Mouse (Mus musculus) liver, embryonic 16.5 days (tissue): Measurements from ENCODE around the gene Kazn. TPM values are rescaled to one million over a fixed set of nuclear protein-coding genes. Genes with fewer than 3 reads are reported as not detected.

Experiments used
- ATAC-seq: fragments of 200-750 bp; cut with Nextera tagmentation; 2 replicates; pipeline ENCODE4 v1.8.0; 2017; ENCODE audit warnings: low read depth, mild to moderate bottlenecking, moderate number of reproducible peaks, moderate library complexity
- H3K27ac ChIP-seq: fragments of 300-500 bp; sonication (generic); 2 replicates; pipeline ENCODE4 v1.5.1; 2014; ENCODE audit warnings: mild to moderate bottlenecking, low read length
- H3K27me3 ChIP-seq: fragments of 300-500 bp; sonication (generic); 2 replicates; pipeline ENCODE4 v1.6.1; 2014; ENCODE audit warnings: low read depth, low read length, mixed read lengths; ENCODE audit not compliant: control insufficient read depth, insufficient read depth
- H3K36me3 ChIP-seq: fragments of 300-500 bp; sonication (generic); 2 replicates; pipeline ENCODE4 v1.6.1; 2014; ENCODE audit warnings: mild to moderate bottlenecking; ENCODE audit not compliant: control insufficient read depth, insufficient read depth
- H3K4me1 ChIP-seq: fragments of 300-500 bp; sonication (generic); 2 replicates; pipeline ENCODE4 v1.6.1; 2014; ENCODE audit warnings: low read depth, low read length, mixed read lengths; ENCODE audit not compliant: control insufficient read depth
- H3K4me2 ChIP-seq: fragments of 300-500 bp; sonication (generic); 2 replicates; pipeline ENCODE4 v1.6.1; 2014; ENCODE audit warnings: low read depth, low read length, mixed read lengths
- H3K4me3 ChIP-seq: fragments of 300-500 bp; sonication (generic); 2 replicates; pipeline ENCODE4 v1.5.1; 2014; ENCODE audit warnings: low read depth, mild to moderate bottlenecking, low read length
- H3K9ac ChIP-seq: fragments of 300-500 bp; sonication (generic); 2 replicates; pipeline ENCODE4 v1.6.1; 2014; ENCODE audit warnings: low read depth, low read length
- H3K9me3 ChIP-seq: fragments of 300-500 bp; sonication (generic); replicated peaks from 2 replicates; pipeline ENCODE4 v1.6.1; 2016; ENCODE audit warnings: low read length; ENCODE audit not compliant: control insufficient read depth
- WGBS: fragments of 180-500 bp; shearing (Covaris S2); extraction: QIAGEN DNeasy Blood & Tissue Kit; methylation state at CpG from one replicate; pipeline ENCODE4 v1.1.7; 2014; ENCODE audit not compliant: insufficient replicate concordance; 5-methylcytosine and 5-hydroxymethylcytosine counted together
- polyA plus RNA-seq: library from polyadenylated mRNA; unstranded; fragments of >200 nt; fragmentation: Nextera tagmentation; extraction: Ambion mirVana; gene quantifications from 2 replicates; pipeline ENCODE4 v1.2.1, GENCODE M21; 2015

Kazn gene
- polyA plus RNA-seq, 1 experiment from 2014 or later = 0.37 TPM

DNA sequence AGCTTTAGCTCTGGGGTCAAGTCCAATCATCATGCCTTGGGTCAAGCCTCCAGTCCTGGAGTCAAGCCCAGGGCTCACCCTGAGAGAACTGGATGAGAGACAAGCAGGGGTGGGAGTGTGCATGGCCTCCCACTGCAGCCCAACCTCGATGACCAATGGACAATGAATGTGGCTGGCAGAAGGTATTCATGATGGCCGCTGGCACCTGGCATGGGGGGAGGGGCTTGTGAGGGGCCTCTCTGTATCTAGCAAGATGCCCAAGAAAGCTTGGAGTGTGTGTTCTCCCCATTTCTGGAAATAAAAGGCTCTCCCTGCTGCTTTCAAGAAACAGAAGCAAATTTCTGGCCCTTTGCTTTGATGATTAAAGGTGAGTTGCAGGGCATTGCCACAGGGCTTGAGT is 50.7 kb downstream of the Kazn start:
- no peak overlapping the region for H3K27ac ChIP-seq
- no peaks in the 10 kb centered on the region for H3K36me3 ChIP-seq
- H3K4me3 ChIP-seq = no peak overlapping the region
- H3K9me3 ChIP-seq = no peaks in the 10 kb centered on the region
- H3K27me3 ChIP-seq = no peaks in the 10 kb centered on the region
- H3K4me1 ChIP-seq = no peaks in the 10 kb centered on the region; the same call in 1 of the 2 replicates
- 76% methylated on average over 2 of the region's 2 CpGs for WGBS
- ATAC-seq = no peak
- H3K9ac ChIP-seq = no peak overlapping the region
- no peak overlapping the region for H3K4me2 ChIP-seq

DNA sequence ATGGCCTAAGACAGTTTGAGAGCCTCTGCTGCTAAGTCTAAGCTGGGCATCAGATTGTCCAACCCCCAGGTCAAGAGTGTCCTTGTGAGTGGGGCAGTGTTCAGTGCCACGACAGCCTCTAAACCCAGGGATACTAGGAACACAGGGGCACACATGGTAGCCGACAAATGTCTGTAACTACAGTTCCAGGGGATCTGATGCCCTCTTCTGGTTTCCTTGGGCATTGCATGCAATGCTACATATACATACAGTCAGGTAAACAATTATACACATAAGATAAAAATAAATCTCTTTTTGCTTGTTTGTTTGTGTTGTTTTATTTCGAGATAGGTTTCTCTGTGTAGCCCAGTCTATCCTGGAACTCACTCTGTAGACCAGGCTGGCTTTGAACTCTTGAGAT is 53.0 kb downstream of the Kazn start:
- Histone ChIP-seq H3K9me3 (no peaks in the 10 kb centered on the region), H3K4me3 (no peak overlapping the region), H3K36me3 (no peaks in the 10 kb centered on the region), H3K4me2 (no peak overlapping the region), H3K27me3 (no peaks in the 10 kb centered on the region), H3K4me1 (no peaks in the 10 kb centered on the region; the same call in 1 of the 2 replicates), H3K9ac (no peak overlapping the region), H3K27ac (no peak overlapping the region)
- 71% methylated on average over 3 of the region's 3 CpGs for WGBS
- no peak for ATAC-seq

DNA sequence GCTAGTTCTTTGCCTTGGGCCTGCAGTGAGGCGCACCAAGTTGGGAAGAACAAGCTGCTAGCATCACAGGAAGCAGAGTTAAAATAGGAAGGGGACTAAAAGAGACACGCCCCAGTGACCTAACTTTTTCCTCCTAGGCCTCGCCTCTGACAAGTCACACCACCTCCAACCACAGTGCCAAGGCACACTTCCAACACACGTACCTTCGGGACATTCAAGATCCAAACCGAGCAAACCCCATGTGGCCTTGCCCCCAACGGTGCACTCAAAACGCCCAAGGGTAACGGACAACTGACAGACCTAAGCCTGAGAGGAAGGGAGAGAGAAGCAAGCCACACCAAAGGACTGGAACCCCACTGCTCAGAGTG is 53.7 kb downstream of the Kazn start:
- WGBS = 76% methylated on average over 9 of the region's 9 CpGs
- H3K4me2 ChIP-seq = no peak overlapping the region
- ATAC-seq = no peak
- H3K9me3 ChIP-seq = no peaks in the 10 kb centered on the region
- H3K4me1 ChIP-seq = no peaks in the 10 kb centered on the region; the same call in 1 of the 2 replicates
- H3K27me3 ChIP-seq = no peaks in the 10 kb centered on the region
- no peaks in the 10 kb centered on the region for H3K36me3 ChIP-seq
- no peak overlapping the region for H3K4me3 ChIP-seq
- no peak overlapping the region for H3K27ac ChIP-seq
- no peak overlapping the region for H3K9ac ChIP-seq

DNA sequence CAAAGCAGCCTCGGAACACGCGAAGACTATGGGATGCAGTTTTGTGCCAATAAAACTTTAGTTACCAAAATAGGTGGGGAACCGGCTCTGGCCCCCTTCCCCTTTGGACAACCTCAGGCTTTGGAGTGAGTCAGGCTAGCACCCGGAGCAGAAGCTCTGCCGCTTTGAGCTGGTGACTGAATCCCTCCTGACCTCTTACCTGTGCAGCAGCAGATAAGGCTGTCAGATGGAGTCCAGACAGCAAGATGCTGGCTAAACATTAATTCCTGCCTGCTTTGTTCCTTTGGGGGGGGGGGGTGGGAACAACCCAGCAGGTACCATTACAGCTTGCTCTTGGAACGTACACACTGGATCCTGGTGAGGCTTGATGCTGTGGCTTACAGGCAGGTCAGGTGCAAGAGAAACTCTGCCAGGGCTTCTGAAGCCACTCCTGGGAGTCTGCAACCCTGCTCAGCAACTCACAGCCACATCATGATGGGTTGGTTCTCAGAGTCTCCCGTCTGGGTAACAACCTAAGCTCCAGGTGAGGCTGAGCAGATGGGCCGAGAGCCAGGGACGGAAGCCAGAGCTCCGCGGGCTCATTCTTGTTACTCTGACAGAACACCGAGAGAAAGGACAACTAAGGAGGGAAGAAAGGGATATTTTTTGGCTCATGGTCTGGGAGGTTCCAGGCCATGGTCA is 54.2 kb downstream of the Kazn start:
- Histone ChIP-seq H3K27ac (no peak overlapping the region), H3K4me1 (peaks cover 3% of the 10 kb centered on the region; the same call in 1 of the 2 replicates), H3K4me3 (no peak overlapping the region), H3K36me3 (no peaks in the 10 kb centered on the region), H3K4me2 (no peak overlapping the region), H3K27me3 (no peaks in the 10 kb centered on the region), H3K9me3 (no peaks in the 10 kb centered on the region), H3K9ac (no peak overlapping the region)
- ATAC-seq = peak; percentile 62
- 72% methylated on average over 13 of the region's 13 CpGs for WGBS

DNA sequence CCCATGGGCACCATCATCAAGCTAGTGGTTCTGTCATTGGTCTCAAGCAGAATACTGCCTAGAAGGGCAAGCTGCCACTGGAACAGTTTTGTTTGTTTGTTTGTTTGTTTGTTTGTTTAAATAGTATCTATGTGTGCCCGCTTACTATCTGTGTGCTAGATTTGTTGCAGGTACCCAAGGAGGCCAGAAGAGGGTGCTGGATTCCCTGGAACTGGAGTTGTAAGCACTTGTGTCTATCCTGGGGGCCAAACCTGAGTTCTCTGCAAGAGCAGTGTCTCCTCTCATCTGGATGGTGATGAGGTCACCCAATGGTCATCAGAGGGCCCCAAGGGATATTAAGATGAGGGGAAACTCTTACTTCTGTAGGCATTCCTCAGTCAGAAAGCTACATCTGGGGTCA is 55.6 kb downstream of the Kazn start:
- Histone ChIP-seq H3K9ac (no peak overlapping the region), H3K4me2 (no peak overlapping the region), H3K9me3 (no peaks in the 10 kb centered on the region), H3K4me1 (peaks cover 4% of the 10 kb centered on the region; the same call in 1 of the 2 replicates), H3K36me3 (no peaks in the 10 kb centered on the region), H3K27ac (no peak overlapping the region), H3K4me3 (no peak overlapping the region), H3K27me3 (no peaks in the 10 kb centered on the region)
- WGBS = 28% methylated on average over 1 of the region's 1 CpGs
- ATAC-seq = no peak

DNA sequence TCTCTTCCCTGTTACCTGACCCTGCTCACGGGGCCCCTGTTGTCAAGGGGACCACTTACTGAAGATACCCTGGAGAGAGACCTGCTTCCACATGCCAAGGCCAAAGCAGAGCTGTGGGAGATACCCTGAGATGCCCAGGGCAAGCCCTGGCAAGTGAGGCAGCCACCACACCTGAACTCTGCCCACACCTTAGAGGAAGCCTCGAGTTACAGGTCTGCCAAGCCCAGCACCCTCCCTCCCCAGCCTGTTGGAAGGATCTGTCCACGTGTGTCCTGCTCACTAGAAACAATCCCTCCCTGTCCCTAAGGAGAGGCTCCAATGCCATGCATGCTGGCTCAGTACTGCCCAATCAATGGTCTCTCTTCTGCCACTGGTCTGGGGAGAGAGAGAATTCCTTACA is 56.2 kb downstream of the Kazn start:
- Histone ChIP-seq H3K9ac (no peak overlapping the region), H3K27ac (no peak overlapping the region), H3K4me3 (no peak overlapping the region), H3K4me1 (peaks cover 4% of the 10 kb centered on the region; the same call in 1 of the 2 replicates), H3K4me2 (no peak overlapping the region), H3K27me3 (no peaks in the 10 kb centered on the region), H3K9me3 (no peaks in the 10 kb centered on the region), H3K36me3 (no peaks in the 10 kb centered on the region)
- 46% methylated on average over 3 of the region's 3 CpGs for WGBS
- no peak for ATAC-seq

DNA sequence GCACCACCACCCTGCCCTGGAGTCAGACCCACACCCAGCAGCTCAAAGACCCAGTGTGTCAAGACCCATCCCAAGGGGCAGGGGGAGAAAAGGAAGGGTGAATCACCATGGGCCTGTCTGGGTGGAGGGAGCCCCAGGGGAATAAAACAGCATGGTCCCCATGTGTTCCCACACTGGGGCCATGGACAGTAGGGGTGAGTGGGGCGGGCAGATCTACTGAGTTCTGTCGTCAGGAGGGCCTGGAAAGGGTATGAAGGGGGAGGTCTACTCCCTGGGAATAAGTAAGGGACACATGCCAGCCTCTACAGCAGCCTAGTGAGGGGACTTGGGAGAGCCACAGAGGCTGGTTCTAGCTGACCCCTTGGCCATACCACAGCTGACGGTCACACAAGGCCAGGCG is 57.6 kb downstream of the Kazn start:
- WGBS = 77% methylated on average over 4 of the region's 4 CpGs
- Histone ChIP-seq H3K9ac (no peak overlapping the region), H3K36me3 (no peaks in the 10 kb centered on the region), H3K4me3 (no peak overlapping the region), H3K27ac (no peak overlapping the region), H3K4me2 (no peak overlapping the region), H3K9me3 (no peaks in the 10 kb centered on the region), H3K4me1 (peaks cover 4% of the 10 kb centered on the region; the same call in 1 of the 2 replicates), H3K27me3 (no peaks in the 10 kb centered on the region)
- no peak for ATAC-seq

DNA sequence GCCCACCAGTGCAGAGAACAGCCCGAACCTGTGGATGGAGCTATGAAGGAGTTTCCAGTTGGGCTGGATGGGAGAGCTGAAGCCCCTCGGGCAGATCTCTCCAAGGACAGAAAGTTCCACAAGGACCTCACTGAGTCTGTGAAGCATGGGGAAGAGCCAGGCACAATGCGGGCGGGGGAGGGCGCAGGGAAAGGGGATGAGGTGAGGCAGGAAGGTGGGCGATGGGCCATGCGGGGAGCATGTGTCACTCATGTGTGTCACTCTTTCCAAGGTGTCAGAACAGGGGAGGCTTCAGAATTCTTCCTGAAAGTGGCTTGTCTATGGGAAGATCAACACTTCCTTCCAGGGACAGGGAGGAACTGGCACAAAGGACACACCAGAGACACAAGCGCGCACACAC is 58.3 kb downstream of the Kazn start:
- H3K4me1 ChIP-seq = peaks cover 4% of the 10 kb centered on the region; the same call in 1 of the 2 replicates
- ATAC-seq = no peak
- no peak overlapping the region for H3K4me2 ChIP-seq
- no peak overlapping the region for H3K27ac ChIP-seq
- no peak overlapping the region for H3K4me3 ChIP-seq
- WGBS = 78% methylated on average over 9 of the region's 9 CpGs
- no peak overlapping the region for H3K9ac ChIP-seq
- H3K9me3 ChIP-seq = no peaks in the 10 kb centered on the region
- H3K27me3 ChIP-seq = no peaks in the 10 kb centered on the region
- no peaks in the 10 kb centered on the region for H3K36me3 ChIP-seq

DNA sequence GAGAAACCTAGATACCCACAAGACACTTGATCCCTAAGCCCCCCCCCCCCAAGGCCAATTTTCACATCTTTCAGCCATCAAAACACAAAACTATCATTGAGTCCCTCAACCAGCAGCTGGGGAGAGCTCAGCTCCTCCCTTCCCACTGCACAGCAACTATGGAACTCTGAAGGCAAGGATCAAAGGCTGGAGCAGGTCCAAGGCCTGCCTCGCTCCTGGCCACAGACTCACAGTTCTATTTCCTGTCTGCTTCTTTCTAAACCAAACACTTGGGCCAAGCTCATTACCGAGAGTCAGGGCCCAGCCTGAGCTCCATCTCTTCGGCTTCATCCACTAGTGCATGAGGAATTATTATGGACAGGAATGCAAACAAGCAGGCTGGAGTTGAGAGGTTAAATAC is 58.9 kb downstream of the Kazn start:
- Histone ChIP-seq H3K4me3 (no peak overlapping the region), H3K27me3 (no peaks in the 10 kb centered on the region), H3K4me1 (peaks cover 4% of the 10 kb centered on the region; the same call in 1 of the 2 replicates), H3K9me3 (no peaks in the 10 kb centered on the region), H3K27ac (no peak overlapping the region), H3K36me3 (no peaks in the 10 kb centered on the region), H3K4me2 (no peak overlapping the region), H3K9ac (no peak overlapping the region)
- ATAC-seq = 0 out of 2 replicates have a peak, but pooled peaks have one; percentile 25
- WGBS = 53% methylated on average over 3 of the region's 3 CpGs
